Mouse (Mus musculus) bone marrow macrophage, adult 2 months (primary cell): ENCODE data around the gene Gm20388.
A peak's percentile ranks its signal among the peaks of the same experiment; 100 is the strongest.

ENCODE experiments used
- CTCF ChIP-seq: IDR thresholded peaks from 2 replicates; pipeline ENCODE4 v1.5.1; 2012; ENCODE audit warnings: low read depth, mild to moderate bottlenecking, low read length, moderate library complexity
- POLR2A ChIP-seq: IDR thresholded peaks from 2 replicates; pipeline ENCODE4 v1.6.1; 2012; ENCODE audit warnings: mild to moderate bottlenecking, low read depth, low read length, borderline replicate concordance

- TF ChIP-seq CTCF = peak; percentile 50; the same call in 1 of the 2 replicates
- TF ChIP-seq POLR2A = no peak
Observed at GRCm38 (mm10) chr8:122369665-122370064, 2459.0 kb downstream of the Gm20388 start.
